Mouse (Mus musculus): ENCODE data around the gene Atxn7. TPM values are rescaled to one million over a fixed set of nuclear protein-coding genes. Genes with fewer than 3 reads are reported as not detected.

Atxn7 gene
- polyA plus RNA-seq, 1 experiment from 2014 or later: 4.0 TPM

GRCm38 (mm10) chr14:13971644-13972234 lies 10.5 kb downstream of the Atxn7 start:
- no peak overlapping the region for H3K9ac ChIP-seq (ENCODE audit: low read length)
- ATAC-seq (ENCODE audit: low read depth): no peak
- H3K4me2 ChIP-seq (ENCODE audit: low read depth, low read length): no peak overlapping the region
- no peaks in the 10 kb centered on the region for H3K9me3 ChIP-seq (ENCODE audit: control insufficient read depth, low read length)
- H3K27me3 ChIP-seq (ENCODE audit: control insufficient read depth, insufficient read depth, low read depth, low read length): no peaks in the 10 kb centered on the region
- H3K36me3 ChIP-seq (ENCODE audit: control insufficient read depth, insufficient read depth, low read length): no peaks in the 10 kb centered on the region
- no peak overlapping the region for H3K4me3 ChIP-seq (ENCODE audit: low read length)
- H3K27ac ChIP-seq (ENCODE audit: low read length): no peak overlapping the region
- 51% methylated on average over 6 of the region's 6 CpGs for WGBS
- H3K4me1 ChIP-seq (replicated peaks; ENCODE audit: control insufficient read depth, insufficient read depth, low read length): no peaks in the 10 kb centered on the region

GRCm38 (mm10) chr14:13977498-13977897 lies 16.3 kb downstream of the Atxn7 start:
- peak; percentile 89 for ATAC-seq (ENCODE audit: low read depth)
- Histone ChIP-seq H3K27me3 (ENCODE audit: control insufficient read depth, insufficient read depth, low read depth, low read length) (no peaks in the 10 kb centered on the region), H3K27ac (ENCODE audit: low read length) (no peak overlapping the region), H3K4me3 (ENCODE audit: low read length) (no peak overlapping the region), H3K4me2 (ENCODE audit: low read depth, low read length) (no peak overlapping the region), H3K36me3 (ENCODE audit: control insufficient read depth, insufficient read depth, low read length) (no peaks in the 10 kb centered on the region), H3K4me1 (replicated peaks; ENCODE audit: control insufficient read depth, insufficient read depth, low read length) (no peaks in the 10 kb centered on the region), H3K9ac (ENCODE audit: low read length) (no peak overlapping the region), H3K9me3 (ENCODE audit: control insufficient read depth, low read length) (no peaks in the 10 kb centered on the region)
- 46% methylated on average over 1 of the region's 1 CpGs for WGBS

- Histone ChIP-seq H3K9me3 (ENCODE audit: control insufficient read depth, low read length) (no peaks in the 10 kb centered on the region), H3K36me3 (ENCODE audit: control insufficient read depth, insufficient read depth, low read length) (no peaks in the 10 kb centered on the region), H3K4me1 (replicated peaks; ENCODE audit: control insufficient read depth, insufficient read depth, low read length) (no peaks in the 10 kb centered on the region), H3K9ac (ENCODE audit: low read length) (no peak overlapping the region), H3K27ac (ENCODE audit: low read length) (no peak overlapping the region), H3K27me3 (ENCODE audit: control insufficient read depth, insufficient read depth, low read depth, low read length) (no peaks in the 10 kb centered on the region), H3K4me2 (ENCODE audit: low read depth, low read length) (no peak overlapping the region), H3K4me3 (ENCODE audit: low read length) (no peak overlapping the region)
- ATAC-seq (ENCODE audit: low read depth): no peak
- 29% methylated on average over 2 of the region's 2 CpGs for WGBS
These were observed 20.0 kb downstream of the Atxn7 start for GRCm38 (mm10) chr14:13981286-13981685.

GRCm38 (mm10) chr14:13982174-13982573 lies 20.9 kb downstream of the Atxn7 start:
- no peak overlapping the region for H3K4me2 ChIP-seq (ENCODE audit: low read depth, low read length)
- WGBS: 39% methylated on average over 2 of the region's 2 CpGs
- ATAC-seq (ENCODE audit: low read depth): no peak
- H3K36me3 ChIP-seq (ENCODE audit: control insufficient read depth, insufficient read depth, low read length): no peaks in the 10 kb centered on the region
- no peak overlapping the region for H3K9ac ChIP-seq (ENCODE audit: low read length)
- no peak overlapping the region for H3K4me3 ChIP-seq (ENCODE audit: low read length)
- H3K9me3 ChIP-seq (ENCODE audit: control insufficient read depth, low read length): no peaks in the 10 kb centered on the region
- no peaks in the 10 kb centered on the region for H3K27me3 ChIP-seq (ENCODE audit: control insufficient read depth, insufficient read depth, low read depth, low read length)
- H3K27ac ChIP-seq (ENCODE audit: low read length): no peak overlapping the region
- H3K4me1 ChIP-seq (replicated peaks; ENCODE audit: control insufficient read depth, insufficient read depth, low read length): no peaks in the 10 kb centered on the region

GRCm38 (mm10) chr14:13988397-13988796 lies 27.2 kb downstream of the Atxn7 start:
- H3K36me3 ChIP-seq (ENCODE audit: control insufficient read depth, insufficient read depth, low read length): no peaks in the 10 kb centered on the region
- no peak overlapping the region for H3K9ac ChIP-seq (ENCODE audit: low read length)
- ATAC-seq (ENCODE audit: low read depth): no peak
- H3K9me3 ChIP-seq (ENCODE audit: control insufficient read depth, low read length): no peaks in the 10 kb centered on the region
- no peak overlapping the region for H3K27ac ChIP-seq (ENCODE audit: low read length)
- 46% methylated on average over 2 of the region's 2 CpGs for WGBS
- H3K4me3 ChIP-seq (ENCODE audit: low read length): no peak overlapping the region
- H3K4me2 ChIP-seq (ENCODE audit: low read depth, low read length): no peak overlapping the region
- no peaks in the 10 kb centered on the region for H3K4me1 ChIP-seq (replicated peaks; ENCODE audit: control insufficient read depth, insufficient read depth, low read length)
- H3K27me3 ChIP-seq (ENCODE audit: control insufficient read depth, insufficient read depth, low read depth, low read length): no peaks in the 10 kb centered on the region

GRCm38 (mm10) chr14:13990741-13991140 lies 29.5 kb downstream of the Atxn7 start:
- Histone ChIP-seq H3K9ac (ENCODE audit: low read length) (no peak overlapping the region), H3K4me2 (ENCODE audit: low read depth, low read length) (no peak overlapping the region), H3K27ac (ENCODE audit: low read length) (no peak overlapping the region), H3K27me3 (ENCODE audit: control insufficient read depth, insufficient read depth, low read depth, low read length) (no peaks in the 10 kb centered on the region), H3K4me1 (replicated peaks; ENCODE audit: control insufficient read depth, insufficient read depth, low read length) (no peaks in the 10 kb centered on the region), H3K9me3 (ENCODE audit: control insufficient read depth, low read length) (no peaks in the 10 kb centered on the region), H3K36me3 (ENCODE audit: control insufficient read depth, insufficient read depth, low read length) (no peaks in the 10 kb centered on the region), H3K4me3 (ENCODE audit: low read length) (no peak overlapping the region)
- WGBS: 64% methylated on average over 3 of the region's 3 CpGs
- ATAC-seq (ENCODE audit: low read depth): no peak

GRCm38 (mm10) chr14:13995206-13996097 lies 34.2 kb downstream of the Atxn7 start:
- no peak overlapping the region for H3K4me2 ChIP-seq (ENCODE audit: low read depth, low read length)
- no peak overlapping the region for H3K9ac ChIP-seq (ENCODE audit: low read length)
- H3K4me3 ChIP-seq (ENCODE audit: low read length): no peak overlapping the region
- ATAC-seq (ENCODE audit: low read depth): peak; percentile 62
- no peaks in the 10 kb centered on the region for H3K27me3 ChIP-seq (ENCODE audit: control insufficient read depth, insufficient read depth, low read depth, low read length)
- H3K4me1 ChIP-seq (replicated peaks; ENCODE audit: control insufficient read depth, insufficient read depth, low read length): no peaks in the 10 kb centered on the region
- no peaks in the 10 kb centered on the region for H3K36me3 ChIP-seq (ENCODE audit: control insufficient read depth, insufficient read depth, low read length)
- no peaks in the 10 kb centered on the region for H3K9me3 ChIP-seq (ENCODE audit: control insufficient read depth, low read length)
- WGBS: 33% methylated on average over 9 of the region's 9 CpGs
- no peak overlapping the region for H3K27ac ChIP-seq (ENCODE audit: low read length)

- whole genome bisulfite sequencing: 92% methylated on average over 7 of the region's 7 CpGs
- H3K4me1 ChIP-seq (replicated peaks; ENCODE audit: control insufficient read depth, insufficient read depth, low read length): no peaks in the 10 kb centered on the region
- H3K36me3 ChIP-seq (ENCODE audit: control insufficient read depth, insufficient read depth, low read length): no peaks in the 10 kb centered on the region
- no peak overlapping the region for H3K9ac ChIP-seq (ENCODE audit: low read length)
- no peak overlapping the region for H3K27ac ChIP-seq (ENCODE audit: low read length)
- no peaks in the 10 kb centered on the region for H3K27me3 ChIP-seq (ENCODE audit: control insufficient read depth, insufficient read depth, low read depth, low read length)
- no peaks in the 10 kb centered on the region for H3K9me3 ChIP-seq (ENCODE audit: control insufficient read depth, low read length)
- no peak overlapping the region for H3K4me2 ChIP-seq (ENCODE audit: low read depth, low read length)
- H3K4me3 ChIP-seq (ENCODE audit: low read length): no peak overlapping the region
- no peak for ATAC-seq (ENCODE audit: low read depth)
These were observed 41.5 kb downstream of the Atxn7 start for GRCm38 (mm10) chr14:14002771-14003170.

- H3K4me1 ChIP-seq (replicated peaks; ENCODE audit: control insufficient read depth, insufficient read depth, low read length): peaks cover 12% of the 10 kb centered on the region
- H3K36me3 ChIP-seq (ENCODE audit: control insufficient read depth, insufficient read depth, low read length): no peaks in the 10 kb centered on the region
- H3K9ac ChIP-seq (ENCODE audit: low read length): no peak overlapping the region
- ATAC-seq (ENCODE audit: low read depth): no peak
- 47% methylated on average over 6 of the region's 6 CpGs for WGBS
- no peak overlapping the region for H3K27ac ChIP-seq (ENCODE audit: low read length)
- H3K9me3 ChIP-seq (ENCODE audit: control insufficient read depth, low read length): no peaks in the 10 kb centered on the region
- H3K4me3 ChIP-seq (ENCODE audit: low read length): no peak overlapping the region
- no peaks in the 10 kb centered on the region for H3K27me3 ChIP-seq (ENCODE audit: control insufficient read depth, insufficient read depth, low read depth, low read length)
- H3K4me2 ChIP-seq (ENCODE audit: low read depth, low read length): no peak overlapping the region
These were observed 48.5 kb downstream of the Atxn7 start for GRCm38 (mm10) chr14:14009712-14010111.

Measured in lung, embryonic 16.5 days (tissue).